Mouse (Mus musculus): ENCODE results near the gene Lysmd4. TPM values are rescaled to one million over a fixed set of nuclear protein-coding genes. Genes with fewer than 3 reads are reported as not detected.
A peak's percentile ranks its signal among the peaks of the same experiment; 100 is the strongest.

Lysmd4 gene
- polyA plus RNA-seq, 1 experiment from 2014 or later = 8.5 TPM

GRCm38 (mm10) chr7:67234797-67235196, 12.5 kb downstream of the Lysmd4 start:
- no peak for TF ChIP-seq EP300 (optimal IDR thresholded peaks at IDR 0.05)
- peak; percentile 34; the same call in 1 of the 2 replicates for TF ChIP-seq CTCF (IDR thresholded peaks at IDR 0.05; ENCODE audit: low read depth)
- Histone ChIP-seq H3K9me3 (ENCODE audit: control insufficient read depth, low read length) (no peaks in the 10 kb centered on the region), H3K4me2 (replicated peaks; ENCODE audit: low read depth) (no peak overlapping the region), H3K4me1 (replicated peaks; ENCODE audit: control insufficient read depth, insufficient read depth) (no peaks in the 10 kb centered on the region), H3K36me3 (ENCODE audit: control insufficient read depth, insufficient read depth, low read length) (peaks cover 23% of the 10 kb centered on the region), H3K27me3 (ENCODE audit: control insufficient read depth, insufficient read depth, low read length) (no peaks in the 10 kb centered on the region), H3K27ac (replicated peaks) (no peak overlapping the region), H3K9ac (ENCODE audit: low read length) (no peak overlapping the region), H3K4me3 (ENCODE audit: low read depth, low read length) (no peak overlapping the region)
- ATAC-seq (ENCODE audit: low FRiP score, low TSS enrichment) (no peak), DNase-seq (ENCODE audit: low spot score) (peak; percentile 14)
- 64% methylated on average over 8 of the region's 8 CpGs for WGBS

DNA sequence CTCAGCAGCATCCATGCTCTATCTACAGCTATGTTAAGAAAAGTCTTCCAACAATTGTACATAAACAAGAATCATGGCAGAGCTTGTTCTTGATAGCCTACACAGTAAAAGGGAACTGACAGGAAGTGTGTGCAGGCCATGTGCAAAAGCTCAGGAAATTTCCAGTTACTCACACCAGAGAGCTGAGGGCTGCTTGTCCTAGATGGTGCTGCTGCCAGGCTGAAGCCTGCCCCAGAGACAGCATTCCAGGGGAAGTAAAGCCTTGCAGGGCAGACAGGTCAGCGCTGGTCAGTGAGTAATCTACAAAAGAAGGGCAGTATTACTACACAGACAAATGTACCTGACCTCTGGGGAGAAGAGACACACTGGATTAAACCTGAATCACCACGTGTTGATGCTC, 14.0 kb downstream of the Lysmd4 start:
- Histone ChIP-seq H3K36me3 (ENCODE audit: control insufficient read depth, insufficient read depth, low read length) (peaks cover 23% of the 10 kb centered on the region), H3K27ac (replicated peaks) (no peak overlapping the region), H3K4me2 (replicated peaks; ENCODE audit: low read depth) (no peak overlapping the region), H3K9ac (ENCODE audit: low read length) (no peak overlapping the region), H3K4me1 (replicated peaks; ENCODE audit: control insufficient read depth, insufficient read depth) (no peaks in the 10 kb centered on the region), H3K9me3 (ENCODE audit: control insufficient read depth, low read length) (no peaks in the 10 kb centered on the region), H3K27me3 (ENCODE audit: control insufficient read depth, insufficient read depth, low read length) (no peaks in the 10 kb centered on the region), H3K4me3 (ENCODE audit: low read depth, low read length) (no peak overlapping the region)
- no peak for TF ChIP-seq EP300 (optimal IDR thresholded peaks at IDR 0.05)
- TF ChIP-seq CTCF (IDR thresholded peaks at IDR 0.05; ENCODE audit: low read depth) = no peak
- ATAC-seq (ENCODE audit: low FRiP score, low TSS enrichment) (no peak), DNase-seq (ENCODE audit: low spot score) (peak; percentile 7)
- 76% methylated on average over 2 of the region's 2 CpGs for WGBS

GRCm38 (mm10) chr7:67237752-67238151, 15.4 kb downstream of the Lysmd4 start:
- H3K9me3 ChIP-seq (ENCODE audit: control insufficient read depth, low read length) = no peaks in the 10 kb centered on the region
- no peaks in the 10 kb centered on the region for H3K4me1 ChIP-seq (replicated peaks; ENCODE audit: control insufficient read depth, insufficient read depth)
- no peak overlapping the region for H3K4me3 ChIP-seq (ENCODE audit: low read depth, low read length)
- H3K27ac ChIP-seq (replicated peaks) = no peak overlapping the region
- no peaks in the 10 kb centered on the region for H3K27me3 ChIP-seq (ENCODE audit: control insufficient read depth, insufficient read depth, low read length)
- DNase-seq (ENCODE audit: low spot score) = no peak
- H3K9ac ChIP-seq (ENCODE audit: low read length) = no peak overlapping the region
- TF ChIP-seq EP300 (optimal IDR thresholded peaks at IDR 0.05) (no peak), CTCF (IDR thresholded peaks at IDR 0.05; ENCODE audit: low read depth) (no peak)
- peaks cover 23% of the 10 kb centered on the region for H3K36me3 ChIP-seq (ENCODE audit: control insufficient read depth, insufficient read depth, low read length)
- ATAC-seq (ENCODE audit: low FRiP score, low TSS enrichment) = no peak
- 87% methylated on average over 2 of the region's 2 CpGs for WGBS
- no peak overlapping the region for H3K4me2 ChIP-seq (replicated peaks; ENCODE audit: low read depth)

- Histone ChIP-seq H3K27ac (replicated peaks) (no peak overlapping the region), H3K4me2 (replicated peaks; ENCODE audit: low read depth) (no peak overlapping the region), H3K4me1 (replicated peaks; ENCODE audit: control insufficient read depth, insufficient read depth) (no peaks in the 10 kb centered on the region), H3K4me3 (ENCODE audit: low read depth, low read length) (no peak overlapping the region), H3K36me3 (ENCODE audit: control insufficient read depth, insufficient read depth, low read length) (peaks cover 6% of the 10 kb centered on the region; the same call in 1 of the 2 replicates), H3K9ac (ENCODE audit: low read length) (no peak overlapping the region), H3K9me3 (ENCODE audit: control insufficient read depth, low read length) (no peaks in the 10 kb centered on the region), H3K27me3 (ENCODE audit: control insufficient read depth, insufficient read depth, low read length) (no peaks in the 10 kb centered on the region)
- DNase-seq (ENCODE audit: low spot score) (no peak), ATAC-seq (ENCODE audit: low FRiP score, low TSS enrichment) (no peak)
- WGBS = 40% methylated on average over 3 of the region's 3 CpGs
- no peak for TF ChIP-seq CTCF (IDR thresholded peaks at IDR 0.05; ENCODE audit: low read depth)
- no peak for TF ChIP-seq EP300 (optimal IDR thresholded peaks at IDR 0.05)
Measured at GRCm38 (mm10) chr7:67241969-67242368, 19.6 kb downstream of the Lysmd4 start.

GRCm38 (mm10) chr7:67243121-67243893, 21.0 kb downstream of the Lysmd4 start:
- TF ChIP-seq EP300 (optimal IDR thresholded peaks at IDR 0.05) (no peak), CTCF (IDR thresholded peaks at IDR 0.05; ENCODE audit: low read depth) (peak; percentile 83)
- ATAC-seq (ENCODE audit: low FRiP score, low TSS enrichment) (0 out of 2 replicates have a peak, but pooled peaks have one; percentile 56), DNase-seq (ENCODE audit: low spot score) (no peak)
- WGBS = 43% methylated on average over 2 of the region's 2 CpGs
- Histone ChIP-seq H3K9me3 (ENCODE audit: control insufficient read depth, low read length) (no peaks in the 10 kb centered on the region), H3K27me3 (ENCODE audit: control insufficient read depth, insufficient read depth, low read length) (no peaks in the 10 kb centered on the region), H3K36me3 (ENCODE audit: control insufficient read depth, insufficient read depth, low read length) (peaks cover 5% of the 10 kb centered on the region; the same call in 1 of the 2 replicates), H3K9ac (ENCODE audit: low read length) (no peak overlapping the region), H3K4me2 (replicated peaks; ENCODE audit: low read depth) (no peak overlapping the region), H3K4me1 (replicated peaks; ENCODE audit: control insufficient read depth, insufficient read depth) (no peaks in the 10 kb centered on the region), H3K4me3 (ENCODE audit: low read depth, low read length) (no peak overlapping the region), H3K27ac (replicated peaks) (no peak overlapping the region)

- TF ChIP-seq CTCF (IDR thresholded peaks at IDR 0.05; ENCODE audit: low read depth) (peak; percentile 51), EP300 (optimal IDR thresholded peaks at IDR 0.05) (no peak)
- Histone ChIP-seq H3K4me3 (ENCODE audit: low read depth, low read length) (no peak overlapping the region), H3K36me3 (ENCODE audit: control insufficient read depth, insufficient read depth, low read length) (peaks cover 5% of the 10 kb centered on the region; the same call in 1 of the 2 replicates), H3K27me3 (ENCODE audit: control insufficient read depth, insufficient read depth, low read length) (no peaks in the 10 kb centered on the region), H3K9me3 (ENCODE audit: control insufficient read depth, low read length) (no peaks in the 10 kb centered on the region), H3K4me2 (replicated peaks; ENCODE audit: low read depth) (no peak overlapping the region), H3K27ac (replicated peaks) (no peak overlapping the region), H3K4me1 (replicated peaks; ENCODE audit: control insufficient read depth, insufficient read depth) (no peaks in the 10 kb centered on the region), H3K9ac (ENCODE audit: low read length) (no peak overlapping the region)
- WGBS = 35% methylated on average over 4 of the region's 4 CpGs
- DNase-seq (ENCODE audit: low spot score) (no peak), ATAC-seq (ENCODE audit: low FRiP score, low TSS enrichment) (peak; percentile 63; the same call in 1 of the 2 replicates)
Measured at GRCm38 (mm10) chr7:67243894-67244282, 21.5 kb downstream of the Lysmd4 start.

Data from stomach, postnatal 0 days (tissue).